Mouse (Mus musculus) lung, postnatal 0 days (tissue): ENCODE results near the gene Srarp.

Experiments used
- CTCF ChIP-seq: IDR thresholded peaks from 2 replicates; pipeline ENCODE4 v1.5.1; 2016; ENCODE audit warnings: antibody characterized with exemption, mild to moderate bottlenecking
- EP300 ChIP-seq: IDR thresholded peaks from 2 replicates; pipeline ENCODE4 v1.6.1; 2016; ENCODE audit warnings: antibody characterized with exemption, mild to moderate bottlenecking, control low read depth

GRCm38 (mm10) chr4:141444451-141445327, 8.8 kb upstream of the Srarp start, which contains the start of gene Zbtb17:
- TF ChIP-seq EP300 (no peak), CTCF (no peak)
